11 mouse cellular contexts compared by ENCODE assay signal in genomic region chr3:95240900-95241299, GRCm38 (mm10). TPM values are rescaled to one million over a fixed set of nuclear protein-coding genes. Genes with fewer than 3 reads are reported as not detected.
DNase-seq lines count a peak whose midpoint lies in the region; ATAC-seq and TF ChIP-seq lines count a peak whose summit lies in the region.
"Had no signal": no experiment of that assay in that cellular context is flagged by ENCODE, and none has a peak within 500 bp of the region (broad histone marks: within the 10 kb centered on the region; RNA-seq: fewer than 3 reads in every experiment).

No protein-coding gene starts in this region.

- intact Hi-C loops in left cerebral cortex, adult 2 months (cut with DNase I) = no loop called here

- no peak overlapping the region for H3K4me2 ChIP-seq in forebrain, postnatal 0 days (ENCODE audit: low read depth)
- H3K4me2 ChIP-seq in forebrain, embryonic 13.5 days = no peak overlapping the region
- peak overlapping the region; percentile 10; the same call in 1 of the 2 replicates for H3K4me2 ChIP-seq in kidney, postnatal 0 days (ENCODE audit: low read length)
- peak overlapping the region; percentile 46 for H3K4me2 ChIP-seq in liver, embryonic 12.5 days

- no peak for TF ChIP-seq CTCF in forebrain, postnatal 0 days (IDR thresholded peaks at IDR 0.05; ENCODE audit: low read depth)
- no peak for TF ChIP-seq CTCF in kidney, postnatal 0 days (IDR thresholded peaks at IDR 0.05; ENCODE audit: low read depth)
- TF ChIP-seq CTCF in left cerebral cortex, adult 2 months (IDR thresholded peaks at IDR 0.05) = no peak

- H3K9ac ChIP-seq in forebrain, postnatal 0 days = no peak overlapping the region
- H3K9ac ChIP-seq in forebrain, embryonic 13.5 days = no peak overlapping the region
- no peak overlapping the region for H3K9ac ChIP-seq in kidney, postnatal 0 days (ENCODE audit: low read depth, low read length)
- H3K9ac ChIP-seq in liver, embryonic 12.5 days = peak overlapping the region; percentile 45

- WGBS in forebrain, postnatal 0 days = 36% methylated on average over 17 of the region's 17 CpGs
- WGBS in forebrain, embryonic 13.5 days = 39% methylated on average over 17 of the region's 17 CpGs
- WGBS in kidney, postnatal 0 days = 34% methylated on average over 17 of the region's 17 CpGs
- 41% methylated on average over 17 of the region's 17 CpGs for WGBS in liver, embryonic 12.5 days (ENCODE audit: insufficient replicate concordance)

- H3K4me1 ChIP-seq in forebrain, postnatal 0 days (ENCODE audit: insufficient read depth) = no peaks in the 10 kb centered on the region
- no peaks in the 10 kb centered on the region for H3K4me1 ChIP-seq in forebrain, embryonic 13.5 days
- 0 out of 2 replicates have a peak, but pooled peaks cover 6% of the 10 kb centered on the region for H3K4me1 ChIP-seq in kidney, postnatal 0 days (replicated peaks; ENCODE audit: insufficient read depth, low read length)
- H3K4me1 ChIP-seq in liver, embryonic 12.5 days = peaks cover 12% of the 10 kb centered on the region

- no peaks in the 10 kb centered on the region for H3K27me3 ChIP-seq in forebrain, postnatal 0 days (ENCODE audit: insufficient read depth, low read length)
- H3K27me3 ChIP-seq in forebrain, embryonic 13.5 days = no peaks in the 10 kb centered on the region
- H3K27me3 ChIP-seq in kidney, postnatal 0 days (ENCODE audit: insufficient read depth, low read length) = no peaks in the 10 kb centered on the region
- no peaks in the 10 kb centered on the region for H3K27me3 ChIP-seq in liver, embryonic 12.5 days (replicated peaks)

- H3K36me3 ChIP-seq in forebrain, postnatal 0 days (ENCODE audit: insufficient read depth) = peaks cover 20% of the 10 kb centered on the region
- H3K36me3 ChIP-seq in forebrain, embryonic 13.5 days (ENCODE audit: poor library complexity, severe bottlenecking) = peaks cover 42% of the 10 kb centered on the region
- peaks cover 10% of the 10 kb centered on the region; the same call in 1 of the 2 replicates for H3K36me3 ChIP-seq in kidney, postnatal 0 days (ENCODE audit: insufficient read depth, low read length)
- peaks cover 26% of the 10 kb centered on the region for H3K36me3 ChIP-seq in liver, embryonic 12.5 days

- 0 out of 2 replicates have a peak, but pooled peaks have one; percentile 14 for ATAC-seq in forebrain, postnatal 0 days
- ATAC-seq in forebrain, embryonic 13.5 days = no peak
- 0 out of 2 replicates have a peak, but pooled peaks have one; percentile 40 for ATAC-seq in kidney, postnatal 0 days (replicated peaks; ENCODE audit: low FRiP score, low read depth)
- no peak for ATAC-seq in liver, embryonic 12.5 days

- DNase-seq in forebrain, postnatal 0 days = no peak
- no peak for DNase-seq in kidney, postnatal 0 days (ENCODE audit: low spot score)
- DNase-seq in kidney, adult 18-20 months = no peak
- DNase-seq in ZHBTc4 (ENCODE audit: low read depth, low spot score) = peak; percentile 80
- no peak for DNase-seq in urinary bladder, postnatal 4 days (ENCODE audit: low spot score in 2 of 2)
- no peak for DNase-seq in left cerebral cortex, adult 2 months (ENCODE audit: extremely low spot score in 1 of 2, low spot score in 2 of 2)

- no peak overlapping the region for H3K4me3 ChIP-seq in forebrain, postnatal 0 days (ENCODE audit: low read depth, low read length)
- no peak overlapping the region for H3K4me3 ChIP-seq in forebrain, embryonic 13.5 days
- H3K4me3 ChIP-seq in kidney, postnatal 0 days (replicated peaks; ENCODE audit: low read depth, low read length) = no peak overlapping the region
- H3K4me3 ChIP-seq in liver, embryonic 12.5 days = no peak overlapping the region
- no peak overlapping the region for H3K4me3 ChIP-seq in left cerebral cortex, adult 2 months

- H3K27ac ChIP-seq in forebrain, postnatal 0 days (ENCODE audit: low read depth, low read length) = no peak overlapping the region
- H3K27ac ChIP-seq in forebrain, embryonic 13.5 days = no peak overlapping the region
- H3K27ac ChIP-seq in kidney, postnatal 0 days = no peak overlapping the region
- H3K27ac ChIP-seq in liver, embryonic 12.5 days = no peak overlapping the region
- no peak overlapping the region for H3K27ac ChIP-seq in left cerebral cortex, adult 2 months

- no peaks in the 10 kb centered on the region for H3K9me3 ChIP-seq in forebrain, postnatal 0 days (ENCODE audit: low read length)
- H3K9me3 ChIP-seq in forebrain, embryonic 13.5 days (replicated peaks) = no peaks in the 10 kb centered on the region
- H3K9me3 ChIP-seq in kidney, postnatal 0 days (replicated peaks; ENCODE audit: low read length) = no peaks in the 10 kb centered on the region
- no peaks in the 10 kb centered on the region for H3K9me3 ChIP-seq in liver, embryonic 12.5 days (replicated peaks)

RNA-seq across cellular contexts. Expression of gene Gm128, which starts 0.5 kb away (rescaled TPM):
- 0.29 TPM in 1 of 2 replicates, not detected in the other for total RNA-seq in forebrain, postnatal 0 days (2014; rRNA removed)
- polyA plus RNA-seq in forebrain, postnatal 0 days (2015; fragmentation: Nextera tagmentation; extraction: Ambion mirVana) = 0.11 and 0.28 TPM in 2 replicates
- 0.19 and 0.38 TPM in 2 replicates for polyA plus RNA-seq in forebrain, embryonic 13.5 days (2015; fragmentation: Nextera tagmentation; extraction: Ambion mirVana)
- polyA plus RNA-seq in kidney, postnatal 0 days (2015; fragmentation: Nextera tagmentation; extraction: Ambion mirVana) = 1.2 and 1.3 TPM in 2 replicates
- polyA plus RNA-seq in liver, embryonic 12.5 days (2016; fragmentation: Nextera tagmentation; extraction: Ambion mirVana) = 0.33 and 0.38 TPM in 2 replicates
- under 1 TPM; 0.20 to 0.61 TPM for total RNA-seq in left cerebral cortex, adult 2 months (2021)
- total RNA-seq: gastrocnemius, adult 8-10 months; layer of hippocampus, postnatal 14 days had no signal

RNA-seq across cellular contexts. Expression of gene Mllt11, which starts 8.9 kb away (rescaled TPM):
- 207 and 235 TPM in 2 replicates for total RNA-seq in forebrain, postnatal 0 days (2014; rRNA removed)
- 578 and 712 TPM in 2 replicates for polyA plus RNA-seq in forebrain, postnatal 0 days (2015; fragmentation: Nextera tagmentation; extraction: Ambion mirVana)
- polyA plus RNA-seq in forebrain, embryonic 13.5 days (2015; fragmentation: Nextera tagmentation; extraction: Ambion mirVana) = 174 and 191 TPM in 2 replicates
- 11.2 and 11.8 TPM in 2 replicates for polyA plus RNA-seq in kidney, postnatal 0 days (2015; fragmentation: Nextera tagmentation; extraction: Ambion mirVana)
- 4.3 and 4.5 TPM in 2 replicates for polyA plus RNA-seq in liver, embryonic 12.5 days (2016; fragmentation: Nextera tagmentation; extraction: Ambion mirVana)
- total RNA-seq in left cerebral cortex, adult 2 months (2021) = 100 to 1,000 TPM; 272 to 277 TPM

RNA-seq across cellular contexts. Expression of gene Bnipl, which starts 10.1 kb away (rescaled TPM):
- total RNA-seq in forebrain, postnatal 0 days (2014; rRNA removed) = 0.23 and 0.33 TPM in 2 replicates
- polyA plus RNA-seq in forebrain, postnatal 0 days (2015; fragmentation: Nextera tagmentation; extraction: Ambion mirVana) = not detected in 2 replicates
- polyA plus RNA-seq in forebrain, embryonic 13.5 days (2015; fragmentation: Nextera tagmentation; extraction: Ambion mirVana) = not detected in 2 replicates
- polyA plus RNA-seq in kidney, postnatal 0 days (2015; fragmentation: Nextera tagmentation; extraction: Ambion mirVana) = 0.82 and 1.6 TPM in 2 replicates
- polyA plus RNA-seq in liver, embryonic 12.5 days (2016; fragmentation: Nextera tagmentation; extraction: Ambion mirVana) = not detected in 2 replicates
- total RNA-seq in left cerebral cortex, adult 2 months (2021) = under 1 TPM; 0.61 to 0.87 TPM
- total RNA-seq: gastrocnemius, adult 8-10 months; megakaryocyte-erythroid progenitor cell, adult 5-6 weeks had no signal

RNA-seq across cellular contexts. Expression of gene Cdc42se1, which starts 12.4 kb away (rescaled TPM):
- total RNA-seq in forebrain, postnatal 0 days (2014; rRNA removed) = 55.7 and 68.0 TPM in 2 replicates
- 54.2 and 54.9 TPM in 2 replicates for polyA plus RNA-seq in forebrain, postnatal 0 days (2015; fragmentation: Nextera tagmentation; extraction: Ambion mirVana)
- 92.3 and 96.3 TPM in 2 replicates for polyA plus RNA-seq in forebrain, embryonic 13.5 days (2015; fragmentation: Nextera tagmentation; extraction: Ambion mirVana)
- 98.5 and 102 TPM in 2 replicates for polyA plus RNA-seq in kidney, postnatal 0 days (2015; fragmentation: Nextera tagmentation; extraction: Ambion mirVana)
- 59.6 and 60.9 TPM in 2 replicates for polyA plus RNA-seq in liver, embryonic 12.5 days (2016; fragmentation: Nextera tagmentation; extraction: Ambion mirVana)
- total RNA-seq in left cerebral cortex, adult 2 months (2021) = 10 to 100 TPM; 67.5 to 70.3 TPM

RNA-seq across cellular contexts. Expression of gene Gabpb2, which starts 23.2 kb away (rescaled TPM):
- total RNA-seq in forebrain, postnatal 0 days (2014; rRNA removed) = 6.1 and 9.9 TPM in 2 replicates
- polyA plus RNA-seq in forebrain, postnatal 0 days (2015; fragmentation: Nextera tagmentation; extraction: Ambion mirVana) = 0.54 and 1.5 TPM in 2 replicates
- 7.7 and 8.5 TPM in 2 replicates for polyA plus RNA-seq in forebrain, embryonic 13.5 days (2015; fragmentation: Nextera tagmentation; extraction: Ambion mirVana)
- polyA plus RNA-seq in kidney, postnatal 0 days (2015; fragmentation: Nextera tagmentation; extraction: Ambion mirVana) = 4.5 and 5.4 TPM in 2 replicates
- polyA plus RNA-seq in liver, embryonic 12.5 days (2016; fragmentation: Nextera tagmentation; extraction: Ambion mirVana) = 11.0 and 11.4 TPM in 2 replicates
- total RNA-seq in left cerebral cortex, adult 2 months (2021) = 10 to 100 TPM; 10.9 to 11.8 TPM

Comparison
In these comparisons a context has a peak if more than half of its experiments do, and no peak if none do; other contexts are left out.
1. ATAC-seq: peak in forebrain, postnatal 0 days (single experiment) and kidney, postnatal 0 days (single experiment); none in forebrain, embryonic 13.5 days (single experiment) and liver, embryonic 12.5 days (single experiment).
2. H3K4me2 ChIP-seq: peak in kidney, postnatal 0 days (single experiment) and liver, embryonic 12.5 days (single experiment); none in forebrain, postnatal 0 days (single experiment) and forebrain, embryonic 13.5 days (single experiment).
3. RNA of gene Mllt11, which starts 8.9 kb away (polyA plus RNA-seq): 578 to 712 TPM in forebrain, postnatal 0 days and 174 to 191 TPM in forebrain, embryonic 13.5 days; 11.2 to 11.8 TPM in kidney, postnatal 0 days and 4.3 to 4.5 TPM in liver, embryonic 12.5 days; every median in the first group is over 10 times any median in the second.